8 mouse cellular contexts compared by ENCODE assay signal in the genomic region with DNA sequence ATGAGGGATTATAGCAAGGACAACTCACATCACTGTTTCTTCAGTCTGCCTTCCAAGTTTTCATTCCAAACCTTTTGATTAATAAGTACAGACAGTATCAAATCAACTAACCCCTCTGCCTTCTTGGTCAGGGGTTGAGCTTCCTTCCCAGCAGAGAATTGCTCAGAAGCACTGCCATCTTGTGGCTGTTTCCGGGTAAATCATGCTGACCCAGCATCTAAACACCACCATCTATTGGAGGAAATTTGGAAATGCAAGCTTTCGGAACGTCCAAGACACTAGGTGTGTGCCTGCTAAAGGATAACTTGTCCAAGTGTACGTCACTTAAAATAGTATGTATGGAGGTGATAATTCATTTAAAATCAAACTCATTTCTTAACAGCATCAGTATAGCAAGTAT.
DNase-seq lines count a peak whose midpoint lies in the region; ATAC-seq and TF ChIP-seq lines count a peak whose summit lies in the region.

No protein-coding gene starts in this region.

- TF ChIP-seq CTCF in gastrocnemius, adult 2 months (IDR thresholded peaks at IDR 0.05), result peak; percentile 73

- H3K27me3 ChIP-seq in hindbrain, embryonic 11.5 days (ENCODE audit: control insufficient read depth, insufficient read depth, low read length), result no peaks in the 10 kb centered on the region

- H3K9me3 ChIP-seq in hindbrain, embryonic 11.5 days (ENCODE audit: control insufficient read depth, low read length), result no peaks in the 10 kb centered on the region

- intact Hi-C loops in gastrocnemius, adult 2 months (cut with DNase I), result no loop called here

- no peak overlapping the region for H3K4me2 ChIP-seq in hindbrain, embryonic 11.5 days (replicated peaks; ENCODE audit: low read depth, low read length)

- no peak overlapping the region for H3K9ac ChIP-seq in hindbrain, embryonic 11.5 days (ENCODE audit: low read depth, low read length)

- H3K4me1 ChIP-seq in hindbrain, embryonic 11.5 days (replicated peaks; ENCODE audit: control insufficient read depth, insufficient read depth, low read length), result no peaks in the 10 kb centered on the region

- ATAC-seq in hindbrain, embryonic 11.5 days (ENCODE audit: low FRiP score), result peak; percentile 40; the same call in 1 of the 2 replicates
- peak; percentile 84 for ATAC-seq in megakaryocyte-erythroid progenitor cell, adult 5-6 weeks (replicated peaks; ENCODE audit: low FRiP score, low TSS enrichment, poor library complexity, severe bottlenecking)

- H3K4me3 ChIP-seq in gastrocnemius, adult 2 months, result no peak overlapping the region
- H3K4me3 ChIP-seq in hindbrain, embryonic 11.5 days (ENCODE audit: low read depth, low read length), result no peak overlapping the region

- 20% methylated on average over 4 of the region's 4 CpGs for WGBS in hindbrain, embryonic 11.5 days

- H3K27ac ChIP-seq in gastrocnemius, adult 2 months, result no peak overlapping the region
- no peak overlapping the region for H3K27ac ChIP-seq in hindbrain, embryonic 11.5 days (ENCODE audit: low read depth, low read length)

- no peaks in the 10 kb centered on the region for H3K36me3 ChIP-seq in hindbrain, embryonic 11.5 days (ENCODE audit: control insufficient read depth, insufficient read depth, low read length)

- peak; percentile 42 for DNase-seq in gastrocnemius, adult 2 months
- no peak for DNase-seq in gastrocnemius, adult 8-10 months (ENCODE audit: low spot score in 2 of 2)
- DNase-seq in adrenal gland, postnatal 14 days, result peak; percentile 77
- DNase-seq in embryo, embryonic 9.5 days (ENCODE audit: extremely low spot score), result peak; percentile 74
- peak; percentile 84 for DNase-seq in hindbrain, embryonic 11.5 days (ENCODE audit: low spot score)
- DNase-seq in layer of hippocampus, adult 9-11 months, result peak; percentile 29
- DNase-seq in right cerebral cortex, postnatal 25 days, result peak; percentile 49

Comparison
In these comparisons a context has a peak if more than half of its experiments do, and no peak if none do; other contexts are left out.
1. DNase-seq: peak in gastrocnemius, adult 2 months (single experiment), adrenal gland, postnatal 14 days (single experiment), embryo, embryonic 9.5 days (single experiment), hindbrain, embryonic 11.5 days (single experiment), layer of hippocampus, adult 9-11 months (single experiment) and right cerebral cortex, postnatal 25 days (single experiment); none in gastrocnemius, adult 8-10 months (0 of 2).